Mouse (Mus musculus) testis, adult 2 months (tissue): Measurements from ENCODE around the gene Zfp628. TPM values are rescaled to one million over a fixed set of nuclear protein-coding genes. Genes with fewer than 3 reads are reported as not detected.

Source experiments
- H3K27ac ChIP-seq: fragments of 200-500 bp; 2 replicates; pipeline ENCODE4 v1.5.1; 2012; ENCODE audit warnings: low read depth, low read length; ENCODE audit not compliant: control insufficient read depth, insufficient read depth
- H3K27me3 ChIP-seq: fragments of 200-500 bp; 2 replicates; pipeline ENCODE4 v1.6.1; 2012; ENCODE audit warnings: mild to moderate bottlenecking, low read length, moderate library complexity; ENCODE audit not compliant: control insufficient read depth, insufficient read depth
- H3K36me3 ChIP-seq: fragments of 200-500 bp; 2 replicates; pipeline ENCODE4 v1.6.1; 2012; ENCODE audit warnings: mild to moderate bottlenecking, low read length; ENCODE audit not compliant: control insufficient read depth, insufficient read depth
- H3K4me1 ChIP-seq: fragments of 200-500 bp; 2 replicates; pipeline ENCODE4 v1.6.1; 2012; ENCODE audit warnings: low read length; ENCODE audit not compliant: control insufficient read depth, insufficient read depth
- H3K4me3 ChIP-seq: fragments of 200-500 bp; 2 replicates; pipeline ENCODE4 v1.5.1; 2012; ENCODE audit warnings: low read depth, mild to moderate bottlenecking, low read length, moderate library complexity, mixed read lengths; ENCODE audit not compliant: control insufficient read depth
- CTCF ChIP-seq: fragments of 200-500 bp; IDR thresholded peaks from 2 replicates; pipeline ENCODE4 v1.5.1; 2012; ENCODE audit warnings: low read depth, mild to moderate bottlenecking, inconsistent platforms, low read length, moderate library complexity; ENCODE audit not compliant: control insufficient read depth, insufficient read depth, insufficient replicate concordance
- POLR2A ChIP-seq: fragments of 200-500 bp; IDR thresholded peaks from 2 replicates; pipeline ENCODE4 v1.6.1; 2012; ENCODE audit warnings: low read depth, mild to moderate bottlenecking, inconsistent platforms, low read length, moderate library complexity; ENCODE audit not compliant: control insufficient read depth
- polyA plus RNA-seq: library from polyadenylated mRNA; depleted of rRNA; stranded (reverse); fragments of >200 nt; gene quantifications from 2 replicates; pipeline ENCODE4 v1.2.3, GENCODE M21; 2012

Zfp628 gene
- polyA plus RNA-seq, 1 experiment = 8.8 TPM

- H3K27me3 ChIP-seq = no peaks in the 10 kb centered on the region
- no peak overlapping the region for H3K4me3 ChIP-seq
- no peaks in the 10 kb centered on the region for H3K36me3 ChIP-seq
- 0 out of 2 replicates have a peak, but pooled peaks have one; percentile 6 for TF ChIP-seq POLR2A
- TF ChIP-seq CTCF = no peak
- peaks cover 43% of the 10 kb centered on the region for H3K4me1 ChIP-seq
- peak overlapping the region; percentile 29; the same call in 1 of the 2 replicates for H3K27ac ChIP-seq
Measured at GRCm38 (mm10) chr7:4924483-4924882, 9.5 kb downstream of the Zfp628 start.

GRCm38 (mm10) chr7:4924891-4925301, 9.9 kb downstream of the Zfp628 start:
- no peaks in the 10 kb centered on the region for H3K36me3 ChIP-seq
- H3K4me3 ChIP-seq = no peak overlapping the region
- H3K27me3 ChIP-seq = no peaks in the 10 kb centered on the region
- peak overlapping the region; percentile 29; the same call in 1 of the 2 replicates for H3K27ac ChIP-seq
- H3K4me1 ChIP-seq = peaks cover 43% of the 10 kb centered on the region
- TF ChIP-seq POLR2A = no peak

GRCm38 (mm10) chr7:4925441-4926381, 10.7 kb downstream of the Zfp628 start, which contains the start of gene Ssc5d:
TSS of gene Ssc5d (plus strand) at chr7:4925785.
- no peaks in the 10 kb centered on the region for H3K36me3 ChIP-seq
- no peak within 1 kb of the TSS for H3K4me3 ChIP-seq
- H3K27me3 ChIP-seq = no peaks in the 10 kb centered on the region
- H3K4me1 ChIP-seq = peaks cover 36% of the 10 kb centered on the region
- peak within 1 kb of the TSS; percentile 29; the same call in 1 of the 2 replicates for H3K27ac ChIP-seq
- no peak for TF ChIP-seq POLR2A
- TF ChIP-seq CTCF = no peak

GRCm38 (mm10) chr7:4926849-4927248, 11.8 kb downstream of the Zfp628 start:
- no peak for TF ChIP-seq CTCF
- TF ChIP-seq POLR2A = no peak
- peaks cover 25% of the 10 kb centered on the region for H3K4me1 ChIP-seq
- no peaks in the 10 kb centered on the region for H3K27me3 ChIP-seq
- H3K4me3 ChIP-seq = no peak overlapping the region
- no peaks in the 10 kb centered on the region for H3K36me3 ChIP-seq
- H3K27ac ChIP-seq = no peak overlapping the region

- H3K4me1 ChIP-seq = peaks cover 19% of the 10 kb centered on the region
- H3K4me3 ChIP-seq = no peak overlapping the region
- no peaks in the 10 kb centered on the region for H3K36me3 ChIP-seq
- H3K27me3 ChIP-seq = no peaks in the 10 kb centered on the region
- no peak overlapping the region for H3K27ac ChIP-seq
- TF ChIP-seq CTCF = no peak
- TF ChIP-seq POLR2A = no peak
Measured at GRCm38 (mm10) chr7:4927711-4928110, 12.7 kb downstream of the Zfp628 start.

GRCm38 (mm10) chr7:4928323-4928722, 13.3 kb downstream of the Zfp628 start:
- H3K4me1 ChIP-seq = peaks cover 13% of the 10 kb centered on the region
- H3K36me3 ChIP-seq = no peaks in the 10 kb centered on the region
- no peak for TF ChIP-seq POLR2A
- no peaks in the 10 kb centered on the region for H3K27me3 ChIP-seq
- no peak overlapping the region for H3K4me3 ChIP-seq
- no peak overlapping the region for H3K27ac ChIP-seq

GRCm38 (mm10) chr7:4933103-4933502, 18.1 kb downstream of the Zfp628 start:
- no peak overlapping the region for H3K4me3 ChIP-seq
- no peaks in the 10 kb centered on the region for H3K4me1 ChIP-seq
- H3K36me3 ChIP-seq = no peaks in the 10 kb centered on the region
- TF ChIP-seq CTCF = no peak
- no peak for TF ChIP-seq POLR2A
- no peaks in the 10 kb centered on the region for H3K27me3 ChIP-seq
- no peak overlapping the region for H3K27ac ChIP-seq
